Mouse (Mus musculus) spleen, adult 2 months (tissue): ENCODE measurements around the gene Tmem151b.

ENCODE experiments used
- CTCF ChIP-seq: fragments of 200-500 bp; IDR thresholded peaks from 2 replicates; pipeline ENCODE4 v1.5.1; 2011; ENCODE audit warnings: mild to moderate bottlenecking, inconsistent platforms; ENCODE audit not compliant: insufficient read depth, insufficient read length, insufficient replicate concordance; ENCODE audit errors: extremely low read depth
- POLR2A ChIP-seq: fragments of 200-500 bp; IDR thresholded peaks from 2 replicates; pipeline ENCODE4 v1.6.1; 2011; ENCODE audit warnings: low read depth, low read length, inconsistent platforms

DNA sequence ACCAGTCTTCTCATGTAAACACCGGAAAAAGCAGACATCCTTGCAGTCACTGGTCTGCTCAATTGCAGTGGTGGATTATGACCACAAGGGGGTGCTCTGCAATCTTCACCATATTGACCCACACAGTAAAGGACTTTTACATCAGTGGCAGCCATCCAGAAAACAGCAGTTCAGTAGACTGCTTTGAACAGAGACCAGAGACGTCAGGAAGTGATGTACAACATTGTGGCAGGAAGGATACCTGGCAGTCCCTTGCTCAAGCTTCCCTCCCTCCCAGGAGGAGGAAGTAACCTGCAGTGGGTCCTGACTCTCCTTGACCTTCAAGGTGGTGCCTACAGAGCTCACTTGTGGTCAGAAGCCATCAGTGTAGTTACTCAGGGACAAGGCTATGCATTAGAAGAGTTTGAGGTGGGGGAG is 32.1 kb upstream of the Tmem151b start:
- TF ChIP-seq POLR2A (no peak), CTCF (peak; percentile 56; the same call in 1 of the 2 replicates)
